Mouse (Mus musculus) stomach, postnatal 0 days (tissue): ENCODE results near the gene Gipc2. TPM values are rescaled to one million over a fixed set of nuclear protein-coding genes. Genes with fewer than 3 reads are reported as not detected.

ENCODE experiments used
- ATAC-seq: fragments of 200-750 bp; cut with Nextera tagmentation; 2 replicates; pipeline ENCODE4 v1.8.0; 2017; ENCODE audit not compliant: low FRiP score, low TSS enrichment
- DNase-seq: peaks from one replicate; pipeline ENCODE4 v3.0.0-alpha.2; 2016; ENCODE audit warnings: low spot score
- H3K27ac ChIP-seq: fragments of 300-500 bp; sonication (generic); replicated peaks from 2 replicates; pipeline ENCODE4 v1.5.1; 2014; ENCODE audit warnings: mild to moderate bottlenecking, control low read depth
- H3K27me3 ChIP-seq: fragments of 300-500 bp; sonication (generic); 2 replicates; pipeline ENCODE4 v1.6.1; 2014; ENCODE audit warnings: low read length; ENCODE audit not compliant: control insufficient read depth, insufficient read depth
- H3K36me3 ChIP-seq: fragments of 300-500 bp; sonication (generic); 2 replicates; pipeline ENCODE4 v1.6.1; 2014; ENCODE audit warnings: low read length, mixed read lengths; ENCODE audit not compliant: control insufficient read depth, insufficient read depth
- H3K4me1 ChIP-seq: fragments of 300-500 bp; sonication (generic); replicated peaks from 2 replicates; pipeline ENCODE4 v1.6.1; 2014; ENCODE audit warnings: antibody characterized with exemption; ENCODE audit not compliant: control insufficient read depth, insufficient read depth
- H3K4me2 ChIP-seq: fragments of 300-500 bp; sonication (generic); replicated peaks from 2 replicates; pipeline ENCODE4 v1.6.1; 2014; ENCODE audit warnings: low read depth, mild to moderate bottlenecking, control low read depth, moderate library complexity
- H3K4me3 ChIP-seq: fragments of 300-500 bp; sonication (generic); 2 replicates; pipeline ENCODE4 v1.5.1; 2014; ENCODE audit warnings: low read depth, low read length, control low read depth
- H3K9ac ChIP-seq: fragments of 300-500 bp; sonication (generic); 2 replicates; pipeline ENCODE4 v1.6.1; 2014; ENCODE audit warnings: mild to moderate bottlenecking, low read length, control low read depth, mixed read lengths
- H3K9me3 ChIP-seq: fragments of 300-500 bp; sonication (generic); 2 replicates; pipeline ENCODE4 v1.6.1; 2016; ENCODE audit warnings: low read length; ENCODE audit not compliant: control insufficient read depth
- CTCF ChIP-seq: IDR thresholded peaks from 2 replicates; pipeline ENCODE4 v1.5.1; 2016; ENCODE audit warnings: antibody characterized with exemption, low read depth, mild to moderate bottlenecking, moderate library complexity
- EP300 ChIP-seq: optimal IDR thresholded peaks from 2 replicates; pipeline ENCODE3; 2016; ENCODE audit warnings: antibody characterized with exemption
- WGBS: fragments of 180-500 bp; shearing (Covaris S2); extraction: QIAGEN DNeasy Blood & Tissue Kit; methylation state at CpG from one replicate; pipeline ENCODE4 v1.1.7; 2014; 5-methylcytosine and 5-hydroxymethylcytosine counted together
- polyA plus RNA-seq: library from polyadenylated mRNA; unstranded; fragments of >200 nt; fragmentation: Nextera tagmentation; extraction: Ambion mirVana; gene quantifications from 2 replicates; pipeline ENCODE4 v1.2.1, GENCODE M21; 2015

Gene Gipc2
- polyA plus RNA-seq, 1 experiment from 2014 or later: 76.1 TPM

GRCm38 (mm10) chr3:152095030-152095429 is 71.0 kb downstream of the Gipc2 start:
- WGBS: 0% methylated on average over 3 of the region's 3 CpGs
- DNase-seq (no peak), ATAC-seq (0 out of 2 replicates have a peak, but pooled peaks have one; percentile 46)
- TF ChIP-seq CTCF: peak; percentile 76
- no peak for TF ChIP-seq EP300
- Histone ChIP-seq H3K4me2 (no peak overlapping the region), H3K4me3 (no peak overlapping the region), H3K27me3 (no peaks in the 10 kb centered on the region), H3K27ac (no peak overlapping the region), H3K9me3 (no peaks in the 10 kb centered on the region), H3K36me3 (no peaks in the 10 kb centered on the region), H3K4me1 (no peaks in the 10 kb centered on the region), H3K9ac (no peak overlapping the region)

- WGBS: 42% methylated on average over 34 of the region's 34 CpGs
- Histone ChIP-seq H3K36me3 (no peaks in the 10 kb centered on the region), H3K4me2 (peak overlapping the region; percentile 47), H3K4me3 (peak overlapping the region; percentile 29), H3K27ac (no peak overlapping the region), H3K9ac (no peak overlapping the region; the same call in 1 of the 2 replicates), H3K27me3 (no peaks in the 10 kb centered on the region), H3K9me3 (no peaks in the 10 kb centered on the region), H3K4me1 (no peaks in the 10 kb centered on the region)
- DNase-seq (no peak), ATAC-seq (no peak)
- no peak for TF ChIP-seq EP300
- peak; percentile 63 for TF ChIP-seq CTCF
Observed at GRCm38 (mm10) chr3:152092385-152093057, 73.5 kb downstream of the Gipc2 start.

DNA sequence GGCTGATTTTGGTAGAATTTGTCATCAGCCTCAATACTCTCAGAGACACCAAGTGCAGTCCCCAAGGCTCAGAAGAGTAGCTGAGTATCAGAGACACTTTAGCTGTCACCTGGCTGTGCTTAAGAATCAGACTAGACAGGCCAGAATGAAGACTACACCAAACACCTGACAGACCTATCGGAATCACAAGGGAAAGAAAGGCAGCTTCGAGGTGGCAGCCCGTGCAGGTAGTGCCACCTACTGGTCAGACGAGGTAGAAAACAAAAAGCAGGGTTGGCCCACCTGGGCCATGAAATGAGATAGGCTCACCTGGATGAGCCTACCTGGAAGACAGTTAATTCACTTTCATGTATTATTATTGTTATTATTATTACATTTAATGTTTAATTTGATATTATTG is 76.9 kb downstream of the Gipc2 start:
- TF ChIP-seq EP300 (no peak), CTCF (peak; percentile 97)
- H3K27me3 ChIP-seq: no peaks in the 10 kb centered on the region
- H3K4me1 ChIP-seq: no peaks in the 10 kb centered on the region
- no peaks in the 10 kb centered on the region for H3K9me3 ChIP-seq
- no peaks in the 10 kb centered on the region for H3K36me3 ChIP-seq
- no peak overlapping the region for H3K9ac ChIP-seq
- DNase-seq (peak; percentile 61), ATAC-seq (peak; percentile 47)
- H3K4me3 ChIP-seq: no peak overlapping the region
- no peak overlapping the region for H3K4me2 ChIP-seq
- H3K27ac ChIP-seq: no peak overlapping the region
- 3% methylated on average over 4 of the region's 4 CpGs for WGBS

- Histone ChIP-seq H3K4me1 (no peaks in the 10 kb centered on the region), H3K9ac (no peak overlapping the region), H3K27me3 (no peaks in the 10 kb centered on the region), H3K9me3 (no peaks in the 10 kb centered on the region), H3K36me3 (no peaks in the 10 kb centered on the region), H3K4me3 (no peak overlapping the region), H3K27ac (no peak overlapping the region), H3K4me2 (no peak overlapping the region)
- DNase-seq: no peak
- 69% methylated on average over 3 of the region's 3 CpGs for WGBS
- TF ChIP-seq CTCF (no peak), EP300 (no peak)
- ATAC-seq: no peak
Observed at GRCm38 (mm10) chr3:152081381-152081780, 84.6 kb downstream of the Gipc2 start.

DNA sequence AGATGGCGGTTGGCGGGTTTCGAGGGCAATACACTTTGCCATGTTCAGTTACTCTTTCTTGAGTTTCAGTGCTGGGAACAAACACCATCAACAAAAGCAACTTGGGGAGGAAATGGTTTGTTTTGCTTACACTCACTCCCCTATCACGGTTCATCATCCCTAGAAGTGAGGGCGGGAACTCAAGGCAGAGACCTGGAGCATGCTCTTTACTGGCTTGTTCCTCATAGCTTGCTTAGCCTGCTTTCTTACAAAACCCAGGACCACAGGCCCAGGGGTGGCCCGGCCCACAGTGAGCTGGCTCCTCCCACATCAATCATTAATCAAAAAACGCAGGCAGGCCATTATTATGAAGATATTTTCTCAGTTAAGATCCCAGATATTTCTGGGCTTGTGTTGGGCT is 89.9 kb downstream of the Gipc2 start:
- Histone ChIP-seq H3K27ac (0 out of 2 replicates have a peak overlapping the region, but pooled peaks have one; percentile 30), H3K9me3 (no peaks in the 10 kb centered on the region), H3K4me3 (no peak overlapping the region), H3K36me3 (no peaks in the 10 kb centered on the region), H3K27me3 (no peaks in the 10 kb centered on the region), H3K9ac (no peak overlapping the region), H3K4me2 (no peak overlapping the region), H3K4me1 (no peaks in the 10 kb centered on the region)
- WGBS: 79% methylated on average over 7 of the region's 7 CpGs
- ATAC-seq (no peak), DNase-seq (no peak)
- TF ChIP-seq CTCF: no peak
- TF ChIP-seq EP300: no peak

GRCm38 (mm10) chr3:152069001-152069400 is 97.0 kb downstream of the Gipc2 start:
- H3K27me3 ChIP-seq: no peaks in the 10 kb centered on the region
- DNase-seq (no peak), ATAC-seq (no peak)
- no peak overlapping the region for H3K4me3 ChIP-seq
- H3K9ac ChIP-seq: no peak overlapping the region
- no peaks in the 10 kb centered on the region for H3K9me3 ChIP-seq
- TF ChIP-seq EP300 (no peak), CTCF (no peak)
- 62% methylated on average over 2 of the region's 2 CpGs for WGBS
- no peaks in the 10 kb centered on the region for H3K36me3 ChIP-seq
- H3K4me1 ChIP-seq: no peaks in the 10 kb centered on the region
- no peak overlapping the region for H3K4me2 ChIP-seq
- H3K27ac ChIP-seq: no peak overlapping the region
